Mouse (Mus musculus): ENCODE results near the gene Mafb.

The Mafb gene

DNA sequence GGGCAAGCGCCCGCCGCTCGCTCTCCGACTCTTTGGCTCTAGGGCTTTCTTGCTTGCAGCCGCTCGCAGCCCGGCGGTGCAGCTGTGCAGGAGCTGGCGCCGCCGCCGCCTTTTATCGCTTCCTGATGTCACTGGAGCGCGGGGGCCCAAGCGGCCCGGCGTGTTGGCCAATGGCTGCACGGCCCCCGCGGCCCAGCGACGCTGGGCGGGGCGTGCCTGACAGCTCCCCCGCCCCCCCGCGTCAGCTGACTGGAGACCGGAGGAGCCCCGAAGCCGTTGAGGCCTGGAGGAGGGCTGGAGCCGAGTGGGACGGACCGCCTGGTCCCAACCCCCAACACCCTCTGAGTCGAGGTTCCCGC is at the start of gene Mafb:
Mafb (minus strand) TSS at position 86 of the 359 bp plus-strand sequence.
- DNase-seq: peak; percentile 93

DNA sequence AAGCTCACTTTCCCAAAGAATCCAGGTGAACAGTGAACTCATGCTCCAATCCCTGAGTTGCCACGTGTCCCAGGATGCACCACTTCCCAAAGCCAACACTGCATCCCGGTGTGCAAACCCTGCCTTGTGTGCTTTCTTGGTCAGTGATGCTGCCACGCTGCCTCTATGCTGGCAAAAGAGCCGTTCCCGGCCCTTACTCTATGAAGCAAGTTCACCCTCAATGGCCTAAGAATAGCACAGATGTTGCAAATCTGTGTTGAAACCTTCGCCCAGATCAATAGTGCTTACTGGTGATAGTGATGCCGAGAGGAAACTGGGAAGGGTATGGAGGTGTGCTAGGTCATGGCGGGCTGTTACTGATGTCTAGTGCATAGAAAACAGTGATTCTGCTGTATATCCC is 48.3 kb upstream of the Mafb start:
- no peak for DNase-seq

- DNase-seq: no peak
Measured at GRCm38 (mm10) chr2:160414736-160415135, 47.9 kb upstream of the Mafb start.

DNA sequence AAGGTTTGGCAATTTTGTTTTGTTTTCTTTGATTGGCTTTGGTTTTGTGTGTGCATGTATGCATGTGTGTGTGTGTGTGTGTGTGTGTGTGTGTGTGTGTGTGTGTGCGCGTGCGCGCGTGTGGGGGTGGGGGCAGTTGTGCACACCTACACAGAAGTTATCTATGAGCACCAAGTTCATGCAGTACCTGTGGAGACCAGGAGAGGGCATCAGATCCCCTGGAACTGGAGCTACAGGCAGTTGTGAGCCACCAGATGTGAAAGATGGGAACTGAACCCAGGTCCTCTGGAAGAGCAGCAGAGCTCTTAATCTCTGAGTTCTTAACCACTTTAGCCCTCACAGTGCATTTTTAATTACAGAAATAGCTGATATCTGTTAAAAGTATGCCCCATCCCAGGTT is 47.1 kb upstream of the Mafb start:
- peak; percentile 62 for DNase-seq

DNA sequence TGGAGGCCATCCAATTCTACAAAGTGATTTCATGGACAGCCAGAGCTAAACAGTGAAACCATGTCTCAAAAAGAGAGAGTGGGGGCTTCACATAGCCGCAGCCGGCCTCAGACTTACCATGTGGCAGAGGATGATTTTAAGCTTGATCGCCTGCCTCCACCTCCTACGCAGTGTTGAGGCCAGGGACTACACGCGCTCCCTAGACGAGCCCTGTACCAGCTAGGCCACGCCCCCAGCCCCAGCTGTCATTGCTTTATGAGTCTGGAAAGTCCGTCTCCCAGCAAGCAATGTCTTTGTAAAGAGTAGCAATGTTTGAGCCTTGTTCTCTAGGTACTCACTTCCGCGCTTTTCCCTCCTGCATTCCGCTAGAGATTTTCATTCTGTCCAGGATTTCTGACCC is 46.2 kb upstream of the Mafb start:
- no peak for DNase-seq

DNA sequence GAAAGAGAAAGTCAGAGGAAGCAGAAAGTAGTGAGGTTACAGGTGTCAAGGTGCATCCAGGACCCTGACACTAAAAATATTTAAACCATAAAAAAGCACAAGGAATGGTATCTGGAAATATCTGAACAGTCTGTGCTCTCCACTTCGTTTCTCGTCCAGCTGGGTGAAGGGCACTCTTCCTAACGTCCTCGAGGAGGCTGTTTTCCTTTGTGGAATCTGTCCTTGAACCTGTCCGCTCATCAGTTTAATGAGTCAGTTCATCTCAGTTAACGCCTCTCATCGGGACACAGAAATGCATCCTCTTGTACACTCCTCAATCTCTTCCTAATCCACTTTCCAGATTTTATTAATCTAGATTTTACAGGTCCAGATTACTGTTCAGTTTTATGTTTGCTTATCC is 44.6 kb upstream of the Mafb start:
- DNase-seq: no peak

GRCm38 (mm10) chr2:160407720-160408119 is 40.9 kb upstream of the Mafb start:
- DNase-seq: no peak

DNA sequence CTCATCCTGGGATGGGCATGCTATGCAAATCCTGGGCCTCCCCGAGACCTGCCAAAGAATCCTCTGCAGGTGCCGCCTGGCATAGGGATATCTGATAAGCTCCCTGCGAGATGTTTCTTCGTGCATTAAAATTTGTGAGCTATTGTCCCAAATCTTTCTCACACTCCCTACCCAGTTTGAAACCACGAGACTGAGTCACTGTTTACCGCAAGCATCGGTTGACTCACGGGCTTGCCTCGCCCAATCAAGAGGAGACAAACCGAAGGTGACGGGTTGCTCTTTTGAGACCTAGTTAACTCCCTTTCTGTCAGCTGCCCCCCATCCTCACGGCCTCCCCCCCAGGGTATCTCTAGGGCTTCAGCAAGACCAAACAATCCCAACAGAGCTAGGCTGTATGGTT is 30.9 kb upstream of the Mafb start:
- DNase-seq: no peak

GRCm38 (mm10) chr2:160394735-160395134 is 27.9 kb upstream of the Mafb start:
- DNase-seq: no peak

- DNase-seq: no peak
Measured at GRCm38 (mm10) chr2:160392648-160393047, 25.8 kb upstream of the Mafb start.

DNA sequence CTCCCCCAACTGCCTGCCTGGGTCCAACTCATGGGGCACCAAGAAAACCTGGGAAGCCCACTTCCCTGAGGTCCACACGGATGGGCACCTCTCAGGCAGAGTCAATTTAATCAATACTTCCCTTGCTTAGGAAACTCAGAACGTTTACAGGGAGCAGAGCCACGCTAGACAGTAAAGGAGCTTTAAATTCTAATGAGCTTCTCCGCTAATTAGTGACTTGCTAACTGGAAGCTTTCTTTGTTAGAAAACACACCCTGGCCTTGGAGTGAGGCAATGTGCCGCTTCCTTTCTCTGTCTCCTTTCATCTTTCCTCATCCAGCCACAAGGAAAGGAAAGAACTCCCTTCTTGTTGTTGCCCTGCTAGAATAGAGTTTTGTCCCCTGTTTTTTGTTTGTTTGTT is 21.7 kb upstream of the Mafb start:
- no peak for DNase-seq

GRCm38 (mm10) chr2:160383418-160383817 is 16.6 kb upstream of the Mafb start:
- DNase-seq: no peak

- DNase-seq: peak; percentile 59
Measured at GRCm38 (mm10) chr2:160378271-160378670, 11.4 kb upstream of the Mafb start.

GRCm38 (mm10) chr2:160376236-160376635 is 9.4 kb upstream of the Mafb start:
- DNase-seq: no peak

GRCm38 (mm10) chr2:160369653-160370420 is 3.0 kb upstream of the Mafb start:
- DNase-seq: no peak

DNA sequence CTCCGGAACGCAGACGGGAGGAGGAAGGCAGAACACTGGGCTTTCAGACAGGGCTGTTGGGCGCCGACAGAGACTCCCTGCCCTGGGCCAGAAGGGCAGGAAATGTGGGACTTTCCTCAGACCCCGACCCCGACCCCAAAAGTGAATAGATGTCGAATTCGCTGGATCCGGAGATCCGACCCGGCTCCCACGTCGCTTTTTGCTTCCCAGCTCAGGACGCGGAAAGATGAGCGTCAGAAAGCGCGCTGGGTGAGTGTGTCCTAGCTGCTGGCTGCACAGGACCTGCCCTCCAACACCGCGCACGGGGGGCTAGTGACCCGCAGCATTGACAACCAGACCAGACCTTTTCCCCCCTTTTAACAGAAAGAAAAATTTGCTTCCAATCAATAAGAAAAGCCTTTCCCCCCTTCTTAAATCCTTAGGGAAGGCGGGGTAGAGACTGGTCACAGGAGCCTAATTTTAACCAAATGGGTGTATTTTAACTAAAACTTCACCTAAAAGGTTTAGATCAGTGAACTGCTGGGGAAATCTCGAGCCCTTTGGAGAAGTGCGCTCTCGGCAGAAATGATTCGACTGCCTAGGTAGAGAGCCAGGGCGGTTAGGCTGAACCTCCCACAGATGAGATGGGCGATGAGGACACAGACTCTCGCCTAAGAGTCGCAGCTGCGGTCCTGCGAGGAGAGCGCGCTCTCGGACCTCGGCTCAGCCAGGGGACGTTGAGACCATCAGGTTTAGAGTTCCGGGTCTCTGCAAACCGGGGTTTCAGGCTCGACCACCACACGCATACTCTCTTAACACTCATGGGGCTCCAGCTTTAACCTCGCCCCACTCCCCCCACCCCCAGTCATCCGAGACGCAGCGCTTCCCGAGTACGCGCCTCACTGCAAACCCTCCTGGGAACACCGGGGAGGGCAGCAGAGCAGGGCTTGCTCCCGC is 1.8 kb upstream of the Mafb start:
- DNase-seq: no peak

DNA sequence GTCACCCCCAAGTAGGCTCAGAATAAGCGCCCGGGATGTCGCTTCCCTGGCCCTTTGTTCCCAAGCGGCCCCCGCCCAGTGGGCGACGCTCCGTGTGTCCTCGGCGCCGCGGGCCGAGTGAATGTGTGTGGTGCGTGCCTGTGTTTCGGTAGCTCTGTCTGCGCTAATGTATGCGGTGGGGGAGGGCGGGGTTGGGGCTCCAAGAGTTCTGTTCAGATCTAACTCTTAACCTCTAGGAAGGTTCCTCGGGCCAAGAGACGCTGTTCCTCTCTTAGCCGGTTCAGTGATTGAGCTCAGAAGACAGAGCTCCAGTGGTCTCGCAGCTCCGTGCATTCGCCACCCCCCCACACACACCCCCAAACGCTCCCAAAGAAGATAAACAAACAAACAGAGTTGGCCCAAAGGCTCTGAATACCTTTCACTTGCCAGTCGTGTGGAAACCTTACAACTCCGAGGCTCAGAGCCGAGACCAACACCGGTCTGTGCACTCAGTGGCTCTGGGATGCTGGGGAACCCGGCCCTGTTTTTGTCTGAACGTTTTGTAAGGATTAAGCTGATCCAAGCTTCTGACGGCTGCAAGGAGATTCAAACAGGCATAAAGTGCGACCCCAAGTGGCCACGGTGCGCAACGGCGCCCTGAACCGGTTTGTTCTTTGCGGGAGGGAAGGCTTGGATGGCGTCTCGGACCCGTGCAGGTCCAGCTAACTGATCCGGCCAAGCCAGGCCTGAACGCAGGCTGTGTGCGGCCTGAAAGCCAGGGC is 763 bp upstream of the Mafb start:
- DNase-seq: peak; percentile 90

- DNase-seq: peak; percentile 35
Measured at GRCm38 (mm10) chr2:160366111-160366979, 520 bp downstream of the Mafb start.

- DNase-seq: peak; percentile 31
Measured at GRCm38 (mm10) chr2:160365107-160365911, 1.6 kb downstream of the Mafb start.

DNA sequence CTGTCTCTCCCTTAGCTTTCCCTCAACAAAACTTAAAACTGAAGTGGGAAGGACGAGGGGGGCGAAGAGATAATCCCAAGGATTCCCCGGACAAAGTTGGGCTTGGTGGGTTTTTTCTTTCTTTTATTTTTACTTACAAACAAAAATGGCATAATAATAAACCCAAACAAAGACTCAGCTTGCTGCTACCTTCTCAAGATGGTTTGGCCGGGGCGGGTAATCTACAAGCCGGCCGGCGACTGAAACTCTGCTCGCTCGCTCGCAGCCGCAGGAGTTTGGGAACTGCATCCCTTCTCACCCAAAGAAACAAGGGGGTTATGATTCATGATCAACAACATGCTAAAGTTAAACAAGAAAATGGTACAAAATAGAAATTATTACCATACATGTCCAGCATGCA is 2.2 kb downstream of the Mafb start:
- no peak for DNase-seq

DNA sequence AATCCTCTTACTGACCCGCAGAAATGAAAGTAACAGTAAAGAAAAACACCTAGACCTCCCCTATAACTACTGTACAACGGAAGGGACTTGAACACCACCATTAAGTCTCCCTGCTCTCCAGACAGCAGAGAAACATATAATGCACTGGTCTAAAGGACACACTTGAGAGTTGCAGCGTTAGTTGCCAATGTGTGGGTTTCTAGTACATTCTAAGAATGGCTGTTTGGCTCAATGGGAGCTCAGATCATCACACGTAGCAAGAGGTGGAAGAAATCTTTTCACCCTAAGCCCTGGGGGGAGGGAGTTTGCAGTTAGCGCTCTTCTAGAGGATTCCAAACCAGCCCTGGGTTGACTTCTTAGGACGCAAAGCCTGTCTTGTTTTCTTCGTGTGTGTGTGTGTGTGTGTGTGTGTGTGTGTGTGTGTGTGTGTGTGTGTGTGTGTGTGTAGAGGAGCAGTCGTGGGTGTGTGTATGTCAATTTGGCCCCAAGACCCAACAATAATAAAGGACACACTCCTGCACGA is 2.7 kb downstream of the Mafb start:
- no peak for DNase-seq

Measured in thymus, postnatal 25 days (tissue).